Mouse (Mus musculus) ovary, postnatal 14 days (tissue): ENCODE results near the gene Rpf1.

ENCODE experiments used
- DNase-seq: peaks from one replicate; pipeline ENCODE4 v3.0.0; 2022; ENCODE audit warnings: low spot score

Gene Rpf1

DNA sequence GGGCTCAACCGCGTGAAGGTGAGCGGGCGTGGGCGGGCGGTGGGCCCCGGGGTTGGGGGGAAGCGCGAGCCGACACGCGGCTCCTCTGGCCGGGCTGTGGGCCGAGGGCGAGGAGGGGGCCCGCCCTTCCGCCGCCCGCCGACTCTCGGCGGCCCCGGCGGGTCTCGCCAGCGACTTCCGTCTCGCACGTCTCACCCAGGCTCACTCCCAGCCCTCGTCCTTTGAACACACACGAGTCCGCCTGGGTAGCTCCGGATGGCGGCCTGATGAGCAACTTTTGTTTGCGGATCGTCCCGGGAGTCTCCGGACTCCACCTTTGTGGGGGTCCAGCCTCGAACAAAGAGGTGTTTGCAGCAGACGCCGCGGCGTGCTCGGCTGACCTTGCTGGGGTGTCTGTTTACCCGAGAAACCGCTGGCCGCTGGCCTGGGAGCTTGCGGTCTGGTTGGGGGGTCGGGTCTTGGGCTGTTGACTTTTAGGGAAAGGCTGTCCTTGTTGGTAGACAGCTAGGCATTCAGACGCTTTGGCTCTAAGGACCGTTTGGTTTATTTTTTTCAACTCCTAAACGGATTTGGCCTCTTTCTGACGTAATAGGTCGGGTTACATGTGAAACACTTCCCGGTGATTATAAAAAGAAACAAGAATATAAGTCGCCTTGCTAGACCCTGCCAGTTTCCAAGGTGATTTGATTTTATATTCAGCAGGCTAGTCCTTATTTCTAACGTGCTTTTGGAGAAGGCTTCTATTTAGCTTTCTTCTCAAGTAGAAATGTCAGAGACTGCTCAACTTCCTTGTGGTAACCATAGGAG lies 21.0 kb downstream of the Rpf1 start:
- peak; percentile 46 for DNase-seq

GRCm38 (mm10) chr3:146499431-146500002 lies 21.7 kb downstream of the Rpf1 start, which contains the start of the genes Spata1 and Gng5:
Spata1 (minus strand) TSS chr3:146499753.
Gng5 (plus strand) TSS chr3:146499807.
- peak; percentile 82 for DNase-seq

GRCm38 (mm10) chr3:146498989-146499388 lies 22.2 kb downstream of the Rpf1 start:
- no peak for DNase-seq

- no peak for DNase-seq
Measured at GRCm38 (mm10) chr3:146494941-146495340, 26.3 kb downstream of the Rpf1 start.

- no peak for DNase-seq
Measured at GRCm38 (mm10) chr3:146486464-146486863, 34.8 kb downstream of the Rpf1 start.

GRCm38 (mm10) chr3:146482044-146482443 lies 39.2 kb downstream of the Rpf1 start:
- DNase-seq: no peak

GRCm38 (mm10) chr3:146474428-146474827 lies 46.8 kb downstream of the Rpf1 start:
- no peak for DNase-seq

DNA sequence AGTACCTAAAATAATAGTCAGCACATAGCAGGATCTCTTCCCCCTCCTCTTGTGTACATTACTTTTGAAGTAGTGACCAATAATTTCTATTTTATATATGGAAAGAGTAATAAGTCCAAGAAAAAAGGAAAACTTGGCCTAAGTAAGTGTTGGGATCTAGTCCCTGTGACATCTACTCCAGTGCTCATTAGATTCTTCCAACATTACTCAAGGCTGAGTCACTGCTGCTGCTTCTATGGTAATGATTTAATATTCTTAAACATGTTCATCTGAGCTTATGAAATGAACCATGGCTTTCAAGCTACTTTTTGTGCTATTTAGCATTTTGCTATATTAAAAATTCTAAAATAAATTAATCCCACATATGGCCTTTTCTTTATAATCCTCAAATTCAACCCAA lies 47.5 kb downstream of the Rpf1 start:
- no peak for DNase-seq

GRCm38 (mm10) chr3:146472657-146473056 lies 48.6 kb downstream of the Rpf1 start:
- DNase-seq: no peak

GRCm38 (mm10) chr3:146469226-146469625 lies 52.0 kb downstream of the Rpf1 start:
- no peak for DNase-seq

- DNase-seq: no peak
Measured at GRCm38 (mm10) chr3:146462939-146463338, 58.3 kb downstream of the Rpf1 start.
